Mouse (Mus musculus) limb, embryonic 12.5 days (tissue): Measurements from ENCODE around the gene Pkn3. TPM values are rescaled to one million over a fixed set of nuclear protein-coding genes. Genes with fewer than 3 reads are reported as not detected.
A peak's percentile ranks its signal among the peaks of the same experiment; 100 is the strongest.

Experiments
- ATAC-seq: fragments of 200-750 bp; cut with Nextera tagmentation; 2 replicates; pipeline ENCODE4 v1.8.0; 2017; ENCODE audit warnings: low read depth, moderate TSS enrichment; ENCODE audit not compliant: insufficient number of reproducible peaks, insufficient read depth, low FRiP score, low TSS enrichment
- H3K27ac ChIP-seq: fragments of 300-500 bp; sonication (generic); 2 replicates; pipeline ENCODE4 v1.5.1; 2016; ENCODE audit warnings: mild to moderate bottlenecking, moderate library complexity
- H3K27me3 ChIP-seq: fragments of 300-500 bp; sonication (generic); 2 replicates; pipeline ENCODE4 v1.6.1; 2016; ENCODE audit warnings: mild to moderate bottlenecking, moderate library complexity
- H3K36me3 ChIP-seq: fragments of 300-500 bp; sonication (generic); 2 replicates; pipeline ENCODE4 v1.6.1; 2016; ENCODE audit warnings: mild to moderate bottlenecking, moderate library complexity
- H3K4me1 ChIP-seq: fragments of 300-500 bp; sonication (generic); replicated peaks from 2 replicates; pipeline ENCODE4 v1.6.1; 2016
- H3K4me2 ChIP-seq: fragments of 300-500 bp; sonication (generic); 2 replicates; pipeline ENCODE4 v1.6.1; 2016; ENCODE audit warnings: mild to moderate bottlenecking, moderate library complexity
- H3K4me3 ChIP-seq: fragments of 300-500 bp; sonication (generic); replicated peaks from 2 replicates; pipeline ENCODE4 v1.5.1; 2016; ENCODE audit warnings: mild to moderate bottlenecking
- H3K9ac ChIP-seq: fragments of 300-500 bp; sonication (generic); replicated peaks from 2 replicates; pipeline ENCODE4 v1.6.1; 2016; ENCODE audit warnings: mild to moderate bottlenecking, moderate library complexity
- H3K9me3 ChIP-seq: fragments of 300-500 bp; sonication (generic); 2 replicates; pipeline ENCODE4 v1.6.1; 2016; ENCODE audit warnings: mild to moderate bottlenecking, moderate library complexity
- WGBS: fragments of 180-500 bp; shearing (Covaris S2); methylation state at CpG from one replicate; pipeline ENCODE4 v1.1.7; 2016; 5-methylcytosine and 5-hydroxymethylcytosine counted together
- polyA plus RNA-seq: library from polyadenylated mRNA; unstranded; fragments of >200 nt; fragmentation: Nextera tagmentation; extraction: Ambion mirVana; gene quantifications from 2 replicates; pipeline ENCODE4 v1.2.1, GENCODE M21; 2016

Gene Pkn3
- polyA plus RNA-seq = 12.3 and 14.1 TPM in 2 replicates

DNA sequence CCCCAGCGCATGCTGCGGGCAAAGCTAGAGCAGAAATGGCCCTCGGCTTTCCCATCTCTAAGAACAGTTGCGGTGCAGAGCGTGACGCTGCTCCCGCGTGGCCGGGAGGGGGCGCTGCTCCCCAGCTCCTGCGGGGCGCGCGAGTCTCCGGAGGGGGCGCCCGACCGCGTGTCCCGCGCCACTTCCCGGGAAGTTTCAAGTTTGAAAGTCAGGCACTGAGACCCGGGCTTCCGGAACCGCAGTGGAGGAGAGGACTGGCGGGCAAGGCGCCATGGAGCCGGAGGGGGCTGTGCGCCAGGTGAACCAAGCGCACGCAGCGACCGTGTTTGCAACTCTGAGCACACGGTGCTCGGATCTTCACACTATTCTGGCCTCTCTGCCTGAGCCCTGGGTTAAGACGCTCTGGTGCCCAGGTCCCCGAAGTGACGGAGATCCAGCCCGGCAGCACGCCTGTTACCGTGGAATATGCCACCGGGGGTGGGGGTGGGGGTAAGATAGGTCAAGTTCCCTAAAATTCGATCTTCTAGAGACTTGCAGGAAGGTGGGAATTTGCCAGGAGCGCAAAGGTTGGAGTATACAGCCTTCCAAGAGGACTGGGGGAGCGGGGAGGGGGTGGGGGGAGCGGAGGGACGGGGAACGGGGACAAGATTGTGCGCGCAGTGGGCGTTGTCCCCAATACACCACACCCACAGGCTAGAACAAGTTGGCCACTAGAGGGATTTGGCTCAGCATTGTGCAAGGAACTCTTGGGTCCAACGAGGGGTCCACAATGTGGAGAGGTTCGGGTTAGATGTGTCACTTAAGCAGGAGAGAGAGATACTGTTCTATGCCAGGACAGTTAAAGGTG is at the start of gene Pkn3:
Gene Pkn3 (plus strand): TSS at position 183 of the 847 bp plus-strand sequence.
- Histone ChIP-seq H3K9me3 (no peaks in the 10 kb centered on the region), H3K36me3 (peaks cover 14% of the 10 kb centered on the region), H3K4me3 (peak within 1 kb of the TSS; percentile 60), H3K27me3 (no peaks in the 10 kb centered on the region), H3K4me1 (peaks cover 10% of the 10 kb centered on the region), H3K9ac (peak within 1 kb of the TSS; percentile 65), H3K27ac (peak within 1 kb of the TSS; percentile 88), H3K4me2 (peak within 1 kb of the TSS; percentile 82)
- peak; percentile 75 for ATAC-seq
- under 1% methylated on average over 53 of the region's 53 CpGs for WGBS

- 60% methylated on average over 11 of the region's 11 CpGs for WGBS
- Histone ChIP-seq H3K27me3 (no peaks in the 10 kb centered on the region), H3K4me3 (no peak overlapping the region), H3K36me3 (peaks cover 82% of the 10 kb centered on the region), H3K9ac (no peak overlapping the region), H3K4me2 (no peak overlapping the region), H3K27ac (no peak overlapping the region), H3K4me1 (no peaks in the 10 kb centered on the region), H3K9me3 (no peaks in the 10 kb centered on the region)
- ATAC-seq = no peak
These were observed 45.1 kb upstream of the Pkn3 start for GRCm38 (mm10) chr2:30032244-30032846.

GRCm38 (mm10) chr2:30032957-30033356 is 44.5 kb upstream of the Pkn3 start:
- ATAC-seq = no peak
- peaks cover 81% of the 10 kb centered on the region for H3K36me3 ChIP-seq
- H3K4me2 ChIP-seq = no peak overlapping the region
- H3K9ac ChIP-seq = no peak overlapping the region
- H3K4me3 ChIP-seq = no peak overlapping the region
- H3K4me1 ChIP-seq = no peaks in the 10 kb centered on the region
- no peaks in the 10 kb centered on the region for H3K27me3 ChIP-seq
- H3K27ac ChIP-seq = no peak overlapping the region
- H3K9me3 ChIP-seq = no peaks in the 10 kb centered on the region
- WGBS = 74% methylated on average over 6 of the region's 6 CpGs

DNA sequence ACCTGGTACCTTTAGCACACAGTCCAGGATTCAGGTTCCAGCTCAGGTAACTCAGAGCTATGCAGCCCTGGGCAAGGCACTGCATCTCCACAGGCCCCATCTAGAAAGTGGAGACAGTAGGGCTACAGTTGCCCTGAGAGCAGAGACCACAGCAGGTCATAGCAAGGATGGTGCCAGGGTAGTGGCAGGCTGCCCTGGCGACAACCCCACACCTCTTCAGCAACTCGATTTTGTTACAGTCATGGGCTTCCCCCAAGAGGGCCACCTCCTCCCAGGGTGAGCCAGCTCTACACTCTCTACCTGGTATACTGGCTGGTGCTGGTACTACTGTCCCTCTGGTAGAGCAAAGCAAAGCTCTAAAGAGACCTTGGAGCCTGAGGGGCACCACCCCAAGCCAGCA is 39.7 kb upstream of the Pkn3 start:
- H3K9me3 ChIP-seq = no peaks in the 10 kb centered on the region
- 94% methylated on average over 2 of the region's 2 CpGs for WGBS
- H3K9ac ChIP-seq = no peak overlapping the region
- peaks cover 45% of the 10 kb centered on the region for H3K36me3 ChIP-seq
- no peak overlapping the region for H3K4me3 ChIP-seq
- H3K27ac ChIP-seq = no peak overlapping the region
- no peak overlapping the region for H3K4me2 ChIP-seq
- no peak for ATAC-seq
- H3K27me3 ChIP-seq = no peaks in the 10 kb centered on the region
- no peaks in the 10 kb centered on the region for H3K4me1 ChIP-seq

DNA sequence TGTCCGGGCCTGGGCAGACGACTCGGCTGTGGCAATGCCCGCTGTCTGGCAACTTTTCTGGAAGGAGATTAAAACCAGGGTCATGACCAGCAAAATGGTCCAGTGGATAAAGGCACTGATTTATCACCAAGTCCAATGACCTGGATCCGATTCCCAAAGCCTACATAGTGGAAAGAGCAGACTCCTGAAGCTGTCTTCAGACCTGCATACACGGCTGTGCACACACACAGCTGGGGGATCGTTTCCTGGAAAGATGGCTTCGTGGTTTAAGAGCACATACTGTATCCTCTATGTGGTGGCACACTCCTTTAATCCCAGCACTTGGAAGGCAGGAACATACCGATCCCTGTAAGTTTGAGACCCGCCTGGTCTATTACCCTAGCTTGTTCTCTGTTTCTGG is 39.1 kb upstream of the Pkn3 start:
- no peak for ATAC-seq
- Histone ChIP-seq H3K9me3 (no peaks in the 10 kb centered on the region), H3K27ac (no peak overlapping the region), H3K9ac (no peak overlapping the region), H3K27me3 (no peaks in the 10 kb centered on the region), H3K36me3 (peaks cover 41% of the 10 kb centered on the region), H3K4me2 (no peak overlapping the region), H3K4me3 (no peak overlapping the region), H3K4me1 (no peaks in the 10 kb centered on the region)
- WGBS = 92% methylated on average over 10 of the region's 10 CpGs

DNA sequence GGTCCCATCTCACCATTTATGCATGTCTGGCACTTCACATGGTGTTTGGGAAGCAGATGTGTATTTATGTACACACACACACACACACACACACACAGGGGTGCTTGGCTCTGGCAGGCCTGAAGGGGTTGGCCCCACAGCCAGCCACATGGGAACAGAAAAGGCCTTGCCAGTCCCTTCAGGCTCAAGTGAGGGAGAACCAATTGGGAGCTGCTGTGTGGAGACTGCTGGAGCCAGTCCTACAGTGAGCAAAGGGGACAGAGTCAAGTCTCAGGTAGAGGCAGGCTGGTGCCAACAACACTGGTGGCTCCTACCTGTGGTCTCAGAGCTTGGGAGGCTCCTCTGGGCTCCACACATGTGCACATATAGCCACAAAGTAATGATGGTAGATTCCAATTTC is 37.8 kb upstream of the Pkn3 start:
- no peak overlapping the region for H3K27ac ChIP-seq
- H3K9me3 ChIP-seq = no peaks in the 10 kb centered on the region
- no peaks in the 10 kb centered on the region for H3K27me3 ChIP-seq
- H3K4me3 ChIP-seq = no peak overlapping the region
- no peak for ATAC-seq
- peaks cover 33% of the 10 kb centered on the region for H3K36me3 ChIP-seq
- no peak overlapping the region for H3K9ac ChIP-seq
- no peak overlapping the region for H3K4me2 ChIP-seq
- no peaks in the 10 kb centered on the region for H3K4me1 ChIP-seq

DNA sequence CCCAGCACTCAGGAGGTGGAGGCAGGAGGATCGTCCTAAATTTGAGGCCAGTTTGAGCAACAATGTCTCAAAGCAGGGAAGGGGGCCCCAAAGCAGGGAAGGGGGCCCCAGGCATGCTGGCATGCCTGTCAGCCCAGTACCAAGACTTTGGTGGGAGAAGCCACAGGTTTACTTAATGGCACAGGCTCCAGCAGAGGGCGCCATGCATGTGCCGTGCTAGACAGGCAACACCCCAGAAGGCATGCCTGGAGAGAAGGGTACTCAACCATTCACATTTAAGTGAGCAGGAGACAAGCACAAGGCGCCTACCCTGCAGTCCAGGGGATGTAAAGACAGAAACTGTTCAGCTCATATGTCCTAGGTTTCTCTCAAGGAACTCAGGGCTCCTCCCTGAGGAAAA is 35.0 kb upstream of the Pkn3 start:
- H3K27me3 ChIP-seq = no peaks in the 10 kb centered on the region
- no peaks in the 10 kb centered on the region for H3K9me3 ChIP-seq
- WGBS = 13% methylated on average over 4 of the region's 4 CpGs
- 0 out of 2 replicates have a peak overlapping the region, but pooled peaks have one; percentile 12 for H3K9ac ChIP-seq
- 0 out of 2 replicates have a peak, but pooled peaks cover under 1% of the 10 kb centered on the region for H3K4me1 ChIP-seq
- peaks cover 32% of the 10 kb centered on the region for H3K36me3 ChIP-seq
- H3K27ac ChIP-seq = no peak overlapping the region
- no peak for ATAC-seq
- H3K4me2 ChIP-seq = no peak overlapping the region
- H3K4me3 ChIP-seq = no peak overlapping the region

DNA sequence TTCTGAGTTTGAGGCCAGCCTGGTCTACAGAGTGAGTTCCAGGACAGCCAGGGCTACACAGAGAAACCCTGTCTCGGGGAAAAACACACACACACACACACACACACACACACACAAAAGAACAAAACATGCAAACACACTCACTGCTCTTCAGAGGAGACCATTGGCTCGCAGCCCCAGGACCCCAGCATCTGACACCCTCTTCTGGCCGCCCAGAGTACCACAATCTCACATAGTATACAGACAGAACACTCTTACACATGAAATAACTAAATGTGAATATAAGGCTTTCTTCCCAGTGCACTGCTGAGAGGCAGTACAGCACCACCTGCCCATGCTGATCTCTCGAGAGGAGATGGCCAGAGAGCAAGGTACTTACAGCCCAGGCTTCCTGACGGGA is 32.9 kb upstream of the Pkn3 start:
- Histone ChIP-seq H3K27me3 (no peaks in the 10 kb centered on the region), H3K9ac (no peak overlapping the region), H3K4me3 (no peak overlapping the region), H3K4me2 (no peak overlapping the region), H3K4me1 (peaks cover 7% of the 10 kb centered on the region; the same call in 1 of the 2 replicates), H3K36me3 (peaks cover 22% of the 10 kb centered on the region), H3K9me3 (no peaks in the 10 kb centered on the region), H3K27ac (no peak overlapping the region)
- WGBS = 89% methylated on average over 5 of the region's 5 CpGs
- ATAC-seq = no peak

DNA sequence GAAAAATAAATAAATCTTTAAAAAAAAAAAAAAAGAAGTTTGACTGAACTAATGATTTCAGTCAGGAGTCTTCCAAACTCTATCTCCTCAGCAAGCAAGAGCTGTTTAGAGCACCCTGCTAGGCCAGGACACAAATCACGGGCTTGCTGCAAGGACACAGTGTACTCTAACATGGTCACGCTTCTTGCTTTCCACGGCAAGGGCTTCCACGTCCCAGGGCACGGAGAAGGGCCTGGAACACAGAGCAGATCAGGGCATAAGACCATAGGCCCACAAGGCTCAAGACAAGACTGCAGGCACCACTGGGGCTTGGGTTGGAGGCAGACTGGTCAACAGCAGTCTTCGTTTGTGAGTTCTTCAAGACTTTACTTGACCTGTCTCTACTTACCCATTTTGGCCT is 30.4 kb upstream of the Pkn3 start:
- no peak overlapping the region for H3K9ac ChIP-seq
- no peak overlapping the region for H3K27ac ChIP-seq
- WGBS = 92% methylated on average over 6 of the region's 6 CpGs
- no peak overlapping the region for H3K4me3 ChIP-seq
- H3K36me3 ChIP-seq = peaks cover 17% of the 10 kb centered on the region
- no peak for ATAC-seq
- H3K4me1 ChIP-seq = peaks cover 7% of the 10 kb centered on the region; the same call in 1 of the 2 replicates
- H3K9me3 ChIP-seq = no peaks in the 10 kb centered on the region
- no peak overlapping the region for H3K4me2 ChIP-seq
- no peaks in the 10 kb centered on the region for H3K27me3 ChIP-seq

DNA sequence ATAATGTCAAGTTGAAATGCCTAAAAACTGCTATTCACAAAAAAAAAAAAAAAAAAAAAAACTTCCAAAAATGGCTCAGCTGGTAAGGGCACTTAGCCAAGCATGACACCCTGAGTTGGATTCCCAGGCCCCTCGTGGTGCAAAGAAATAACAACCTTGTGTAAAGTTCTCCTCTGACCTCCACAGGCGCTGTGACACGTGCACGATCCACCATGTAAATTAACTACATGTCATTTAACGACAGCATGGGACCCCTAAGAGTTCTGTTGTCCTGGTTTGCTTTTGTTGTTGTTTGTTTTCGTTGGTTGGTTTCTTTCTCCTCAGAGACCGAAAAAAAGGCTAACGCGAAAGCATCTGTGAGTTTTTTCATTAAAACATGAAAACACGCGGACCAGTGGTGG is 29.4 kb upstream of the Pkn3 start:
- Histone ChIP-seq H3K4me3 (peak overlapping the region; percentile 80), H3K36me3 (peaks cover 17% of the 10 kb centered on the region), H3K27ac (peak overlapping the region; percentile 90; the same call in 1 of the 2 replicates), H3K4me2 (peak overlapping the region; percentile 72), H3K9ac (peak overlapping the region; percentile 76), H3K4me1 (peaks cover 7% of the 10 kb centered on the region; the same call in 1 of the 2 replicates), H3K27me3 (no peaks in the 10 kb centered on the region), H3K9me3 (no peaks in the 10 kb centered on the region)
- ATAC-seq = no peak
- 60% methylated on average over 11 of the region's 11 CpGs for WGBS

GRCm38 (mm10) chr2:30048699-30049388 is 28.6 kb upstream of the Pkn3 start, which contains the start of gene Wdr34:
TSS of gene Wdr34 (minus strand) at chr2:30048881.
- H3K4me2 ChIP-seq = peak within 1 kb of the TSS; percentile 72
- H3K27me3 ChIP-seq = no peaks in the 10 kb centered on the region
- H3K9ac ChIP-seq = peak within 1 kb of the TSS; percentile 76
- peak within 1 kb of the TSS; percentile 90 for H3K27ac ChIP-seq
- WGBS = 1% methylated on average over 54 of the region's 54 CpGs
- peak; percentile 79 for ATAC-seq
- H3K36me3 ChIP-seq = peaks cover 17% of the 10 kb centered on the region
- peaks cover 7% of the 10 kb centered on the region; the same call in 1 of the 2 replicates for H3K4me1 ChIP-seq
- peak within 1 kb of the TSS; percentile 80 for H3K4me3 ChIP-seq
- no peaks in the 10 kb centered on the region for H3K9me3 ChIP-seq
